Mouse (Mus musculus) heart, embryonic 12.5 days (tissue): ENCODE data around the gene Tent4a. TPM values are rescaled to one million over a fixed set of nuclear protein-coding genes. Genes with fewer than 3 reads are reported as not detected.
A peak's percentile ranks its signal among the peaks of the same experiment; 100 is the strongest.

ENCODE experiments used
- ATAC-seq: fragments of 200-750 bp; cut with Nextera tagmentation; 2 replicates; pipeline ENCODE4 v1.8.0; 2017; ENCODE audit warnings: moderate TSS enrichment, moderate library complexity; ENCODE audit not compliant: insufficient number of reproducible peaks, low FRiP score
- H3K27ac ChIP-seq: fragments of 300-500 bp; sonication (generic); 2 replicates; pipeline ENCODE4 v1.5.1; 2016; ENCODE audit warnings: mild to moderate bottlenecking, moderate library complexity; ENCODE audit not compliant: poor library complexity, severe bottlenecking
- H3K27me3 ChIP-seq: fragments of 300-500 bp; sonication (generic); replicated peaks from 2 replicates; pipeline ENCODE4 v1.6.1; 2016; ENCODE audit warnings: mild to moderate bottlenecking, moderate library complexity
- H3K36me3 ChIP-seq: fragments of 300-500 bp; sonication (generic); 2 replicates; pipeline ENCODE4 v1.6.1; 2016; ENCODE audit warnings: mild to moderate bottlenecking, moderate library complexity
- H3K4me1 ChIP-seq: fragments of 300-500 bp; sonication (generic); replicated peaks from 2 replicates; pipeline ENCODE4 v1.6.1; 2016; ENCODE audit warnings: mild to moderate bottlenecking
- H3K4me2 ChIP-seq: fragments of 300-500 bp; sonication (generic); 2 replicates; pipeline ENCODE4 v1.6.1; 2016; ENCODE audit warnings: mild to moderate bottlenecking, moderate library complexity
- H3K4me3 ChIP-seq: fragments of 300-500 bp; sonication (generic); 2 replicates; pipeline ENCODE4 v1.5.1; 2016; ENCODE audit warnings: mild to moderate bottlenecking
- H3K9ac ChIP-seq: fragments of 300-500 bp; sonication (generic); 2 replicates; pipeline ENCODE4 v1.6.1; 2016; ENCODE audit warnings: mild to moderate bottlenecking, moderate library complexity
- H3K9me3 ChIP-seq: fragments of 300-500 bp; sonication (generic); replicated peaks from 2 replicates; pipeline ENCODE4 v1.6.1; 2016; ENCODE audit warnings: mild to moderate bottlenecking, moderate library complexity
- WGBS: fragments of 180-500 bp; shearing (Covaris S2); methylation state at CpG from one replicate; pipeline ENCODE4 v1.1.7; 2016; 5-methylcytosine and 5-hydroxymethylcytosine counted together
- polyA plus RNA-seq: library from polyadenylated mRNA; unstranded; fragments of >200 nt; fragmentation: Nextera tagmentation; extraction: Ambion mirVana; gene quantifications from 2 replicates; pipeline ENCODE4 v1.2.1, GENCODE M21; 2016

Gene Tent4a
- polyA plus RNA-seq, 1 experiment from 2014 or later, result 4.0 TPM

GRCm38 (mm10) chr13:69517445-69517844 is 17.0 kb downstream of the Tent4a start:
- Histone ChIP-seq H3K36me3 (peaks cover 12% of the 10 kb centered on the region), H3K4me2 (no peak overlapping the region), H3K27me3 (no peaks in the 10 kb centered on the region), H3K4me1 (peaks cover 39% of the 10 kb centered on the region), H3K27ac (no peak overlapping the region), H3K9me3 (no peaks in the 10 kb centered on the region), H3K4me3 (no peak overlapping the region), H3K9ac (no peak overlapping the region)
- ATAC-seq, result no peak
- 67% methylated on average over 6 of the region's 6 CpGs for WGBS

- Histone ChIP-seq H3K9ac (no peak overlapping the region), H3K4me3 (no peak overlapping the region), H3K27ac (no peak overlapping the region), H3K9me3 (no peaks in the 10 kb centered on the region), H3K36me3 (peaks cover 31% of the 10 kb centered on the region), H3K4me2 (no peak overlapping the region), H3K4me1 (peaks cover 21% of the 10 kb centered on the region), H3K27me3 (no peaks in the 10 kb centered on the region)
- 86% methylated on average over 3 of the region's 3 CpGs for WGBS
- ATAC-seq, result no peak
These were observed 19.3 kb downstream of the Tent4a start for GRCm38 (mm10) chr13:69515091-69515490.

- ATAC-seq, result no peak; the same call in 1 of the 2 replicates
- H3K4me2 ChIP-seq, result no peak overlapping the region
- peaks cover 7% of the 10 kb centered on the region; the same call in 1 of the 2 replicates for H3K4me1 ChIP-seq
- no peak overlapping the region for H3K9ac ChIP-seq
- peaks cover 73% of the 10 kb centered on the region for H3K36me3 ChIP-seq
- no peak overlapping the region for H3K4me3 ChIP-seq
- no peak overlapping the region for H3K27ac ChIP-seq
- no peaks in the 10 kb centered on the region for H3K9me3 ChIP-seq
- WGBS, result 71% methylated on average over 9 of the region's 9 CpGs
- H3K27me3 ChIP-seq, result no peaks in the 10 kb centered on the region
These were observed 24.8 kb downstream of the Tent4a start for GRCm38 (mm10) chr13:69509391-69510244.

GRCm38 (mm10) chr13:69507666-69508065 is 26.8 kb downstream of the Tent4a start:
- peaks cover 7% of the 10 kb centered on the region; the same call in 1 of the 2 replicates for H3K4me1 ChIP-seq
- ATAC-seq, result no peak
- 94% methylated on average over 3 of the region's 3 CpGs for WGBS
- H3K9ac ChIP-seq, result no peak overlapping the region
- no peak overlapping the region for H3K27ac ChIP-seq
- H3K27me3 ChIP-seq, result no peaks in the 10 kb centered on the region
- H3K9me3 ChIP-seq, result no peaks in the 10 kb centered on the region
- H3K4me2 ChIP-seq, result no peak overlapping the region
- H3K4me3 ChIP-seq, result no peak overlapping the region
- peaks cover 86% of the 10 kb centered on the region for H3K36me3 ChIP-seq

GRCm38 (mm10) chr13:69506341-69507086 is 27.9 kb downstream of the Tent4a start:
- no peaks in the 10 kb centered on the region for H3K27me3 ChIP-seq
- H3K4me3 ChIP-seq, result no peak overlapping the region
- no peak overlapping the region for H3K4me2 ChIP-seq
- peaks cover 85% of the 10 kb centered on the region for H3K36me3 ChIP-seq
- peak overlapping the region; percentile 19; the same call in 1 of the 2 replicates for H3K27ac ChIP-seq
- no peak overlapping the region for H3K9ac ChIP-seq
- H3K4me1 ChIP-seq, result peaks cover 7% of the 10 kb centered on the region; the same call in 1 of the 2 replicates
- WGBS, result 73% methylated on average over 12 of the region's 12 CpGs
- no peak for ATAC-seq
- no peaks in the 10 kb centered on the region for H3K9me3 ChIP-seq

GRCm38 (mm10) chr13:69502863-69503262 is 31.6 kb downstream of the Tent4a start:
- no peak overlapping the region for H3K4me3 ChIP-seq
- peaks cover 13% of the 10 kb centered on the region for H3K4me1 ChIP-seq
- no peaks in the 10 kb centered on the region for H3K27me3 ChIP-seq
- H3K4me2 ChIP-seq, result no peak overlapping the region
- ATAC-seq, result no peak
- no peaks in the 10 kb centered on the region for H3K9me3 ChIP-seq
- H3K27ac ChIP-seq, result no peak overlapping the region
- 62% methylated on average over 5 of the region's 5 CpGs for WGBS
- H3K9ac ChIP-seq, result no peak overlapping the region
- peaks cover 91% of the 10 kb centered on the region for H3K36me3 ChIP-seq

DNA sequence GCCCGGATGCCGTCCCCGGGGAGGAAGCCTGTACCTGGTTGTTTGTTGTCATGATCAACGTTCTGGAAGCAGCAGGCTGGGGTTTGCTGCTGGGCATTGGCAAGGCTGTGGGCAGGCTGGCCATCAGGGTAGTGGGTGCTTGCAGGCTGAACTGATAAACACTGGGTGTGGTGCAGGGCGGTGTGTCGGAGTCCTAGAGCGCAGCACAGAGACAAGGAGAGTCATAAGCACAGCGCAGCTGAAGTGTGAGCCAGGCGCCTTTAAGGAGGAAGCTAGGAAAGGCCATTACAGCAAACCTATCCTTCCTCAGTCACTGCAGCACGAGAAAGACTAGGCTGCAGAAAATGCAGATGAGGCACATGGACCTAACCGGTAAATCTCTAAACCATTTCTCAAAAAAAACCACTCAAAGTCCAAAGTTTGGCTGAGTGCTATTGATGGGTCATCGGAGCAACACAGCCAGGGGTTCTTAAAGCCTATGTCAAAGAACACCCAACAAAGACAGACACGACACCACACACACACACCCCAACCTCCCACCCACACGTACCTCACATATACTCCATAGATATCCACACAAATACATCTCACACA is 32.2 kb downstream of the Tent4a start:
- Histone ChIP-seq H3K27ac (no peak overlapping the region), H3K27me3 (no peaks in the 10 kb centered on the region), H3K4me1 (peaks cover 13% of the 10 kb centered on the region), H3K9ac (no peak overlapping the region), H3K4me3 (no peak overlapping the region), H3K9me3 (no peaks in the 10 kb centered on the region), H3K36me3 (peaks cover 90% of the 10 kb centered on the region), H3K4me2 (no peak overlapping the region)
- WGBS, result 92% methylated on average over 14 of the region's 14 CpGs
- ATAC-seq, result no peak

GRCm38 (mm10) chr13:69498276-69498675 is 36.1 kb downstream of the Tent4a start:
- H3K4me3 ChIP-seq, result no peak overlapping the region
- peaks cover 70% of the 10 kb centered on the region for H3K36me3 ChIP-seq
- no peak overlapping the region for H3K9ac ChIP-seq
- H3K9me3 ChIP-seq, result no peaks in the 10 kb centered on the region
- no peak overlapping the region for H3K4me2 ChIP-seq
- H3K4me1 ChIP-seq, result peaks cover 6% of the 10 kb centered on the region
- ATAC-seq, result peak; percentile 66
- WGBS, result 46% methylated on average over 5 of the region's 5 CpGs
- peak overlapping the region; percentile 92 for H3K27ac ChIP-seq
- H3K27me3 ChIP-seq, result no peaks in the 10 kb centered on the region

DNA sequence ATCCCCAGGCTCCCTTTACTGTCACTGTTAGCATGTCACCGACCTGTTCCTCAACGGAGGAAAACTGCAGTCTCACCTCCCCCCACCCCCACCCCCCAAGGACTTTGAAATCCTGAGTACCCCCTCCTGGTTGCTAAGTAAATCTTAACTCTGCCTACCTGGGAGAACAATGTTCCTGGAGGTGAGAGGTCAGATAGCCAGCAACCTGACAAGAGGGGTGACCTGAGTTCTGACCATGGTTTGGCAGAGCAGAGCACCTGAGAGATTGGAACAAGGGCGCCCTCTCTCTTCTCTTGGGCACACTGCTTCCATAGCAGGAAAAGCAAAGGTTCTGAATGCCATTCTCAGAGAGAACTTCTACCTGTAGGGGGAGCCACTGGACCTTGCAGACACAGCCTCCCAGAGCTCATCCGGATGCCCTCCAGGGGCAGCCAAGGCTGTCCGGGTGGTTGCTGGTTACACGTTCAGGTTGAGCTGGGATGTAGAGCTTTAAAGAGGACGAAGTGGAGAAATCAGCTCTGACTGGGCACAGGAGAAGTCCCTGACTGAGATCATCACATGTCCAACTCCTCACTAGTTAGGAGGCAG is 41.4 kb downstream of the Tent4a start:
- 23% methylated on average over 7 of the region's 7 CpGs for WGBS

DNA sequence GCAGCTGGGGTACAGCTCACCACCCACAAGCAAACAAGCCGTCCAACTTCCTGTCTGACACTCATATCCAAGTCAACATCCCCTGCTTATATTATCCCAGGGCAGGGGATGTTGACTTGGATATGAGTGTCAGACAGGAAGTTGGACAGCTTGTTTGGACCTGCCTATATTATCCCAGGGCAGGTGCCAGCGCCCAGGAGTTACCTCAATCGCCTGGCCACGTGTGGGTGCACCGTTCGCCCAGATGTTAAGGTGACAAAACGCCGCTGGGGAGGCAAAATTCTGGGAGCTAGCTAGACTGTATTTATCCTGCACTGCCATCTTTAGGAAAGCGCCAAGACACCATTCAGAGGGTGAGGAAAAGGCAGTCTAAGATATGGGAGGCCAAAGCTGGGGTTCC is 44.6 kb downstream of the Tent4a start:
- Histone ChIP-seq H3K36me3 (peaks cover 2% of the 10 kb centered on the region; the same call in 1 of the 2 replicates), H3K4me3 (no peak overlapping the region), H3K9me3 (no peaks in the 10 kb centered on the region), H3K27ac (no peak overlapping the region), H3K9ac (no peak overlapping the region), H3K27me3 (peaks cover 22% of the 10 kb centered on the region), H3K4me2 (no peak overlapping the region), H3K4me1 (peaks cover 16% of the 10 kb centered on the region)
- ATAC-seq, result no peak
- WGBS, result 73% methylated on average over 9 of the region's 9 CpGs

More for the DNA sequence above, 41.4 kb downstream of the Tent4a start:
- Histone ChIP-seq H3K27ac (no peak overlapping the region), H3K9me3 (no peaks in the 10 kb centered on the region), H3K9ac (no peak overlapping the region), H3K4me1 (peaks cover 14% of the 10 kb centered on the region), H3K27me3 (peaks cover 7% of the 10 kb centered on the region; the same call in 1 of the 2 replicates), H3K4me3 (no peak overlapping the region), H3K36me3 (peaks cover 23% of the 10 kb centered on the region), H3K4me2 (no peak overlapping the region)
- ATAC-seq, result no peak
